Mouse (Mus musculus) layer of hippocampus, adult 2 months (tissue): ENCODE results near the gene Ndufa8. TPM values are rescaled to one million over a fixed set of nuclear protein-coding genes. Genes with fewer than 3 reads are reported as not detected.

Experiments
- DNase-seq, 2 experiments: peaks; one replicate each; pipeline ENCODE4 v3.0.0; 2022; ENCODE audit warnings: low spot score in 2 of 2
- H3K27ac ChIP-seq: fragments of 200-600 bp; 2 replicates; pipeline ENCODE4 v1.8.1; 2022
- H3K4me3 ChIP-seq: fragments of 200-600 bp; 2 replicates; pipeline ENCODE4 v1.8.1; 2022; ENCODE audit warnings: mild to moderate bottlenecking
- CTCF ChIP-seq: fragments of 200-600 bp; conservative IDR thresholded peaks from 2 replicates; pipeline ENCODE4 v1.8.1; 2022; ENCODE audit warnings: antibody characterized with exemption, mild to moderate bottlenecking, moderate library complexity
- long read RNA-seq, 2 experiments: library from polyadenylated mRNA; stranded (forward); transcript quantifications; one replicate each; pipeline ENCODE4 v2.0.0; 2021; ENCODE audit warnings: borderline mapping rate in 2 of 2
- total RNA-seq, 2 experiments: library from RNA; stranded (reverse); gene quantifications; 2 replicates each; pipeline ENCODE4 v1.2.3; 2021

Ndufa8 gene
- 100 to 1,000 TPM; 175 to 180 TPM for total RNA-seq
- long read RNA-seq, experiment 1, transcript Ndufa8-201 (4 exons, 861 nt): major isoform, 147 of 163 reads
- long read RNA-seq, experiment 1, partial matches to known transcripts: 11 of 163 reads
- long read RNA-seq, experiment 1, other reads (novel, unspliced or antisense): 5 of 163 reads
- long read RNA-seq, experiment 2, transcript Ndufa8-201 (4 exons, 861 nt): major isoform, 171 of 190 reads
- long read RNA-seq, experiment 2, partial matches to known transcripts: 14 of 190 reads
- long read RNA-seq, experiment 2, other reads (novel, unspliced or antisense): 5 of 190 reads

- peak within 1 kb of the TSS; percentile 94 for H3K27ac ChIP-seq
- no peak for TF ChIP-seq CTCF
Measured at GRCm38 (mm10) chr2:36048748-36049566, at the start of gene Ndufa8, which contains the start of gene Morn5. Gene Ndufa8, minus strand, starts transcription at chr2:36049406. Gene Morn5, plus strand, starts transcription at chr2:36049458.

GRCm38 (mm10) chr2:36098021-36098420 lies 48.8 kb upstream of the Ndufa8 start:
- no peak for TF ChIP-seq CTCF
- Histone ChIP-seq H3K4me3 (no peak overlapping the region), H3K27ac (no peak overlapping the region)
- no peak for DNase-seq

More at GRCm38 (mm10) chr2:36048748-36049566, at the start of gene Ndufa8, which contains the start of gene Morn5:
- peak within 1 kb of the TSS; percentile 87 for H3K4me3 ChIP-seq
- peak; percentile 98 to 99 for DNase-seq

- DNase-seq: no peak
- no peak overlapping the region for H3K27ac ChIP-seq
- H3K4me3 ChIP-seq: no peak overlapping the region
- no peak for TF ChIP-seq CTCF
Measured at GRCm38 (mm10) chr2:36097129-36097815, 48.1 kb upstream of the Ndufa8 start.

- TF ChIP-seq CTCF: no peak
- no peak overlapping the region for H3K4me3 ChIP-seq
- no peak for DNase-seq
- no peak overlapping the region for H3K27ac ChIP-seq
Measured at GRCm38 (mm10) chr2:36093914-36094475, 44.8 kb upstream of the Ndufa8 start.

- no peak for DNase-seq
- no peak for TF ChIP-seq CTCF
- no peak overlapping the region for H3K27ac ChIP-seq
- H3K4me3 ChIP-seq: no peak overlapping the region
Measured at GRCm38 (mm10) chr2:36093301-36093700, 44.1 kb upstream of the Ndufa8 start.

- no peak for DNase-seq
- H3K4me3 ChIP-seq: no peak overlapping the region
- no peak for TF ChIP-seq CTCF
- no peak overlapping the region for H3K27ac ChIP-seq
Measured at GRCm38 (mm10) chr2:36092748-36093147, 43.5 kb upstream of the Ndufa8 start.

- no peak for TF ChIP-seq CTCF
- no peak overlapping the region for H3K27ac ChIP-seq
- DNase-seq: no peak
- H3K4me3 ChIP-seq: peak overlapping the region; percentile 31; the same call in 1 of the 2 replicates
Measured at GRCm38 (mm10) chr2:36090853-36091741, 41.9 kb upstream of the Ndufa8 start.

- no peak for TF ChIP-seq CTCF
- no peak for DNase-seq
- no peak overlapping the region for H3K27ac ChIP-seq
- no peak overlapping the region for H3K4me3 ChIP-seq
Measured at GRCm38 (mm10) chr2:36089190-36089589, 40.0 kb upstream of the Ndufa8 start.

GRCm38 (mm10) chr2:36085041-36085440 lies 35.8 kb upstream of the Ndufa8 start:
- Histone ChIP-seq H3K27ac (no peak overlapping the region), H3K4me3 (no peak overlapping the region)
- no peak for TF ChIP-seq CTCF
- DNase-seq: no peak

- no peak overlapping the region for H3K27ac ChIP-seq
- TF ChIP-seq CTCF: no peak
- DNase-seq: no peak
- no peak overlapping the region for H3K4me3 ChIP-seq
Measured at GRCm38 (mm10) chr2:36082802-36083580, 33.8 kb upstream of the Ndufa8 start.

GRCm38 (mm10) chr2:36081446-36081845 lies 32.2 kb upstream of the Ndufa8 start:
- Histone ChIP-seq H3K4me3 (no peak overlapping the region), H3K27ac (no peak overlapping the region)
- TF ChIP-seq CTCF: no peak
- DNase-seq: no peak
